Mouse (Mus musculus) c-Kit-negative CD71-positive TER-119-positive erythroid progenitor cells, embryonic 14.5 days (primary cell): ENCODE measurements around the gene Fbxo3.
"Not testable (repeated sequence)": the region's sequence is repeated elsewhere in the genome, so short reads cannot be mapped to it uniquely, and the experiment has no call there.

Experiments
- DNase-seq: peaks from one replicate; pipeline ENCODE4 v3.0.0-alpha.2; 2013; ENCODE audit warnings: low read depth, low spot score

The Fbxo3 gene

GRCm38 (mm10) chr2:104027458-104028138 lies at the start of gene Fbxo3:
Fbxo3 (plus strand) TSS chr2:104027721.
- peak; percentile 78 for DNase-seq

GRCm38 (mm10) chr2:103982250-103982649 lies 45.3 kb upstream of the Fbxo3 start:
- peak; percentile 60 for DNase-seq

- no peak for DNase-seq
Measured at GRCm38 (mm10) chr2:103983146-103983545, 44.4 kb upstream of the Fbxo3 start.

- DNase-seq: not testable (repeated sequence)
Measured at GRCm38 (mm10) chr2:103987595-103987994, 39.9 kb upstream of the Fbxo3 start.

- no peak for DNase-seq
Measured at GRCm38 (mm10) chr2:103989724-103990123, 37.8 kb upstream of the Fbxo3 start.

GRCm38 (mm10) chr2:103991303-103991702 lies 36.2 kb upstream of the Fbxo3 start:
- DNase-seq: no peak

GRCm38 (mm10) chr2:103992162-103992561 lies 35.4 kb upstream of the Fbxo3 start:
- DNase-seq: no peak

- DNase-seq: no peak
Measured at GRCm38 (mm10) chr2:103992618-103993332, 34.7 kb upstream of the Fbxo3 start.

- DNase-seq: peak; percentile 63
Measured at GRCm38 (mm10) chr2:104001076-104001475, 26.4 kb upstream of the Fbxo3 start.

GRCm38 (mm10) chr2:104001861-104002260 lies 25.7 kb upstream of the Fbxo3 start:
- no peak for DNase-seq

GRCm38 (mm10) chr2:104002711-104003413 lies 24.7 kb upstream of the Fbxo3 start:
- peak; percentile 33 for DNase-seq

- no peak for DNase-seq
Measured at GRCm38 (mm10) chr2:104007793-104008519, 19.6 kb upstream of the Fbxo3 start.

GRCm38 (mm10) chr2:104008853-104009252 lies 18.7 kb upstream of the Fbxo3 start:
- DNase-seq: not testable (repeated sequence)

- DNase-seq: no peak
Measured at GRCm38 (mm10) chr2:104023096-104023495, 4.4 kb upstream of the Fbxo3 start.

- no peak for DNase-seq
Measured at GRCm38 (mm10) chr2:104024656-104025055, 2.9 kb upstream of the Fbxo3 start.

- DNase-seq: peak; percentile 34
Measured at GRCm38 (mm10) chr2:104028139-104028723, 710 bp downstream of the Fbxo3 start, which contains the start of gene 4931422A03Rik. 4931422A03Rik (minus strand) TSS chr2:104028361.

- peak; percentile 27 for DNase-seq
Measured at GRCm38 (mm10) chr2:104029074-104029473, 1.6 kb downstream of the Fbxo3 start.

- DNase-seq: no peak
Measured at GRCm38 (mm10) chr2:104030381-104030780, 2.9 kb downstream of the Fbxo3 start.

- no peak for DNase-seq
Measured at GRCm38 (mm10) chr2:104032056-104032455, 4.5 kb downstream of the Fbxo3 start.

- peak; percentile 79 for DNase-seq
Measured at GRCm38 (mm10) chr2:104034832-104035472, 7.4 kb downstream of the Fbxo3 start.

- no peak for DNase-seq
Measured at GRCm38 (mm10) chr2:104035595-104035994, 8.1 kb downstream of the Fbxo3 start.
